Mouse (Mus musculus) frontal cortex, postnatal 25 days (tissue): ENCODE measurements around the gene St3gal4.
A peak's percentile ranks its signal among the peaks of the same experiment; 100 is the strongest.

Source experiments
- DNase-seq, 2 experiments: peaks; one replicate each; pipeline ENCODE4 v3.0.0; 2022; ENCODE audit warnings: low spot score in 2 of 2

Gene St3gal4

DNA sequence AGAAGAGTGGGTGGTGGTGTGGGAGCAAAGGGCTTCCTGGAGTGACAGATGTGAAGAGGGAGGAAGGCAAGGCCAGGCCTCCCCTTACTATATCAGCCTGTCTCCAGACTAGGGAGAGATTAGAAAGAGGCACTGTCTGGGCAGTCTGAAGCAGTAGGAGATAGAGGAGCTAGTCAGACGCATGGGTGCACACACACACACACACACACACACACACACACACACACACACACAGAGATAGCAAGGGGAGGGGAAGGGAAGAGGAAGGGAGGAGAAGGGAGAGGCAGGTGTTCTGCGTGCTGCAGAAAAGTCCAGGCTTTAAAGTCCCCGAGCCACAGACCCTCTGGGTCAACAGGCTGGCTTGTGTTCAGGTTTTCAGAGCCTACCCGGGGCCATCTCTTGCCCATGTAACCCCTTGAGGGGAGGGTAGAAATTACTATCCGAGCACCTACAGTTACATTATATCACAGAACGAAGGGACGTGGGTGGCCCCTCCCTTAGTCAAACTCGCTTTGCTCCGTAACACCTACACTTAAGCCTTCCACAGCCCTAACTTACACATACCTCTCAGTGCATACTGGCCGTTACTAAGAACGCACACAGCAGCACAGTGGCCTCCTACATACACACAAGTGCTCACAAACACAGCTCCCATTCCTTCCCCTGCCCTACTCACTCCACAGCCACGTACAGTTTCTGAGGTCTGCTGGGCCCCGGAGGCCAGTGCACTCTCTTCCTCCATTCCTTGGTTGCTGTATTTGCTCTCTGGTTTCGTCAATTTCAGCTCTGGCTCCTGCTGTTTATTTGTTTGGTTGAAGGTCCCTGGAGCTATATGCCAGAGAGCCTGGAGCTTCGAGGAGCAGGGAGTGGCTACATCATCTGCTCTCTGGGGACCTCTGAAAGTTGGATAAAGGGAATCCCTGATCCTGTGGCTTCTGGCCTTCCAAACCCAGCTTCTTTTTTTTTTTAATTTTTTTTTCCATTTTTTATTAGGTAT, 12.9 kb downstream of the St3gal4 start:
- DNase-seq: peak in 1 of 2 experiments; percentile 3

DNA sequence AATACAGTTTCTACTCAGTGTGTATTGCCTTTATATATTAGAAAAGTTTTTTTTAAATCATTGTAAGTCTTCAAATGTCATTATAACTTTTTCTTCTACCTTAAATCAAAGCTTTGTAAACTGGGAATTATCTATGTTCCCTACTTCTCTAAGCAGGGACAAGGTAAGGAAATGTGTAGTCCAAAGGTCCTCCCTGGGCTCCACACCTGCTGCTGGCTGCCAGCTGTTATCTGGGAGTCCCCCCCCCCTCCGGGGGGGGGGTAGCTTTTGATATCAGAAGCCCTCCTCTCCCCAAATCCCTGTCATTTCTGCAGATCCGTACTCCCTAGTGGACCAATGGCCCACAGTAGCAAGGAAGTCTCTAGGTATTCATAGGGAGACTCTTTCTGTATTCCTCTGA, 13.6 kb downstream of the St3gal4 start:
- DNase-seq: no peak

DNA sequence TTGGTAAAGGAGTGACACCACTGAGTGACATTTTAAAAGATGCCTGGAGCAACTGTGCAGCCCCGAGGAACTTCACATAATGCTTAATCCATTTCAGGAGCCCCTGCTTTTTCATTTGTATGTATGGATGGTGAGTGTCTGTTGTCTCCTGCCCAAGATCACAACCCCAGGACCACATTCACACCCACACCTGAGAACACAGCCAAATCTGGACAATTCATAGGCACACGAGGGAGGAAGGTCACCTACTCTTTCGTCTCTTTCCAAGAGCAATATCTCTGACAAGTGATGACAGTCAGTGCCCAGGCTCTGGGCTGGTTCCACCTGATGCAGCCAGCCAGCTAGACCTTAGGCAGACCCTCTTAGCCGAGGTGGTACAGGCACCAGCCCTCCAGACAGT, 14.4 kb downstream of the St3gal4 start:
- DNase-seq: peak in 1 of 2 experiments; percentile 4

DNA sequence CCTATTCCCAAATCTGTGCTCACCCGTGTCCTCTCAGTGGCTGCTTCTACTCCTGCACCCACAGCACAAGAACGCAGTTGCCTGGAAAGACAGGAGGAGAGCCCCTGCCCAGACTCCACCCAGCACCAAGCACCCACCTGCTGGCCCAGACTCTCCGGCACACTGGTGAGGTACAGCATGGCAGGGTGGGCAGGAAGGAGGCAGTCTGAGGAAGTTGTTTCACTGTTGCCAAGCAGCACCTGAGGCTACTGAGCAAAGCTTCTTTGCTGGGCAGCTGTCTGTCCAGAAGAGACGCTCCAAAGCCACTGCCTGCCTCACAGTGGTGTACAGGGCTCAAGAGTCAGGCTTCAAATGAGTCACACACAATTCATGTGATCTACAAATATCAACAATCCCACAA, 20.3 kb downstream of the St3gal4 start:
- DNase-seq: no peak

DNA sequence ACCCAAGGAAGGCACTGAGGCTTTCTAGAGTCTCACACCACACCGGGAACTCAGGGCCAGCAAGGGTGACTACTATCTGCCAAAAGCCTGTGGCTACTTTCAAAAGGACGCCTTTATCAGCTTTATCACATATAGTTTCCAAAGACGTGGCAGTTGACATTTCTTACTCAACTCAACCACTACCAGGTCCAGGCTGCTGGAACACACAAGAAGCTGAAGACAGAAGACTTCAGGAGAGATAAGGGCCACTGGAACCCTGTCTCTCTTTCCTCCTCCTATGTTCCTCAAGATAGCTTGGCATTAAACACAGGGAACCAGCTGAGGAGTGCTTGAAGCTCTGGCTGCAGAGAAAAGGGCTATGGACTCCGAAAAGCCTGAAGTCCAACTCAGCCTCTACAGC, 21.2 kb downstream of the St3gal4 start:
- DNase-seq: no peak

DNA sequence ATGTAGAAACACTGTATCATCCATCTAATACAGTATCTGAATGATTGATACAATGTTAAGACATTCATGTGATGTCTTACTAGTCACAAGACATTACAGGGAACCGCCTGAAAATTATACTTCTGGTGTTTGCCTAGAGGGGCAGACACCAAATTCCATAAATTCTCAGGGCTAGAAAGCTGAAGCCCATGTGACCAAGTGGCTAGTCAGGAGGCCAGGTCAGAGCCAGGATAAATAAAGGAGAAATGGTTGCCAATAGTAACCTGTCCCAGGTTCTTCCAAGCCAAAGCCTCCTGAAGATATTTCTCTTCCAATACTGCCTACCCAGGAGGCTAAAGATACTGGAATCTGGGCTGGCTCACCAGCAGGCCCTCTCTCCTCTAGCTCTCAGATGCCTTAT, 23.3 kb downstream of the St3gal4 start:
- DNase-seq: no peak

DNA sequence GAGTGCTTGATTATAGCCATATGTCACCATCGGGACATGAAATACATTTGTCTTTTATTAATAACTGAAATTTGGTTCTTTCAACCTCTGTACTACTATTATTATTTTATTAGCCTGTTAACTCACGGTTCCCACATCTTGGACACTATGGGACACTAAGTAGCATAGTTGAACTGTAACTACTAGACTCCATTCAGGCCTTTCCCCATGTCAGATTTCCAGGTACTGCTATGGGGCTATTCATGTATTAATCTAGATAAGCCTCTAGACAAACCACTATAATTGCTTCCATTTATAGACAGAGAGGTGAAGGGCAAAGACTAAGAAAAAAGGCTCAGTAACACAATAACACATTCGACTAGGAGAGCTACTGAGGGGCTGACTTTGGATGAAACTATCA, 25.7 kb downstream of the St3gal4 start:
- DNase-seq: no peak

DNA sequence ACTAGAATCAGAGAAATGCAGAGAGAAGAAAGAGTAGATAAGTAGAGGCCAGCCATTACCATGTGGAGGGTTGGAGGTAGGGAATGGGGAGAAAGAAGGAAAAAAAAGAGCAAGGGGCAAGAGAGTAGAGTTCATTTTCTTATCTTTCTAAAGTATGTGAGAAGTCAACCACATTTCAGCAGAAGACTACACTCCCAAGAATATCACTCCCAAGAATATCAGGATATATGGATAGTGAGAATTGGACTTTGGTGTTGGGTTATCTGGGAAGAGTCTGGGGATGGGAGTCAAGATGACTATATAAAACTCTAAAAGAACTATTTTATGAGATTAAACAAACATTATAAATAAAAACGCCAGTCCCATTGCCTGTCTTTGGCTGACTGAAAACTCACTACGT, 26.2 kb downstream of the St3gal4 start:
- no peak for DNase-seq

DNA sequence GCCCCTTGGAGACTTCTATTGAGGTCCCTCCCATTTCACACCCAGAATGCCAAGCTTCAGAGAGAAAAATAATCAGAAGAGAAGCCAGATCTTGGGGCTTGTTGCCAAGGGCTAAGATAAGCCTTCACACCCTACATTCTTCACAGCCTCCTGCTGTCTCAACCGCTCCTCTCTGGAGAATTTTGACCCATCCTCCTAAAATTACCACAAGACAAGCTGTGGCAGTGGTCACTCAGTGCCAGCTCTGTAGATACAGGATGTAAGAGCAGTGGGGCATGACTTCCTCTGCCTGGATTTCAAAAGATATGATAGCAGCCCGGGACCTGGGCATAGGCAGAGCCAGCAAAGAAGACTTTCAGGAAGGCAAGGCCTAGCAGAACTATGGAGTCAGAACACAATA, 57.6 kb downstream of the St3gal4 start:
- DNase-seq: peak in 1 of 2 experiments; percentile 2

DNA sequence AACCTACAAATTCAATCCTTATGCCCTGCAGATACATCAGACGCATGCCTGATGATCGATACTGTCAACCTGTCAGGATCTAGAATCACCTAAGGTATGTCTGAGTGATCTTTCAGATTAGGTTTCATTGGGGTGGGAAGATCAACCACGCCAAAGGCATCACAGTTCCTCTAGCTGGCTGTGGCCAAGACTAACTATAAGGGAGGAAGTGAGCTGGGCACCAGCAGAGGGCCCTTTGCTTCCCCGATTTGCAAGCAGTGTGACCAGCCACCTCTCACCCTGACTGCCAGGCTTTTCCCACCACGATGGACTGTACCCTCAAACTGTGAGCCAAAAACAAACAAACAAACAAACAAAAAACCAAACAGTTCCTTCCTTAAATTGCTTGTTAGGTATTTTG, 59.2 kb downstream of the St3gal4 start:
- DNase-seq: no peak

DNA sequence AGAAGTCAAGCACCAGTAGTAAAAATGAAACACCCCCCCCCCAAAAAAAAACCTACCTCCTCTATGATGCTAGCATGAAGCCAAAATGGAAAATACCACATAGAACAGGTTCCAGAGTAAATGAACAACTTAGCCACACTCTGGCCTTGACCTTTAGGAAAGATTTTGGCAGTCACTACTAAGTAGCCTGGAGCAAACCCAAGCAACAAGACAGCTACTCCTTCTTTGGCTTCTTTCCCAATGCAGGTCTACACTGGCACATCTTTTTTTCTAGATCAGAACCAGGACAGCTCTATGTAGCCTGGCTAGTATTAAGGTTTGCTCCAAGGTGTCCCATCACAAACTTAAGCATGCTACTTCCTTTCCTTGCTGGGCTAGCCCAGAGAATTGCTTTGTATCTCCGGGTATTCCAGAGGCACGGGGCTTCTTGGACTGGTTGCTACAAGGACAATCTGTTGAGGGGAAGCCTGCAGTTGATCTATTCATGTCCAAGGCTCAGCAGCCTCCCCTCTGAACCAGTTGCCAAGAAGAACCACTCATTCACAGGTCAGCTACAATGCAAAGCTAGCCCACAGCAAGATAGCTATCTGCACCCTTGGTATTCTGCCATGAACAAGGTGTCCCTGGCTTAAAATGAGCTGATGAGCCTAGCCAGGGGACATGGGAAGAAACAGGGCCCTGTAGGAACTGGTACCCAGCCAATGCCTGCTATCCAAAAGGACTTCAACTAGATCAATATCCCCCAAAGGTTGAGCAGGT, 60.3 kb downstream of the St3gal4 start:
- DNase-seq: peak in 1 of 2 experiments; percentile 3

DNA sequence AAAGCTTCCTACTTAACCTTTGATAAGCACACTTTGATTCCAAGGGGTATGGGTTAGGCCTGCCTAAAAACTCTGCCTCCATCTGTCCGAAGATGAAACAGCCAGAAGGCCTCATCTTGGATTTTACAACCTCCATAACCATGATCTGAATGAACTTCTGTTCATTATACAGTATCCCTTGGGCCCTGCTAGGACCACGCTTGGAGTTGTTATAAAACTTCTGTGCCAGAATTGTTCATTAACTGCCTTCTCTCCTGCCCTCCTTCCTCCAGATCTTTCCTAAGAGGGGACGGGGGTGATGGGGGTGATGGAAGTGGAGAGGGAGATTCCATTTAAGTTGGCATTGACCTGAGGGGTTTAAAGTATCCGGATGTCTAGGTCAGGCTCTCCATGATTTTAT, 60.9 kb downstream of the St3gal4 start:
- DNase-seq: peak in 1 of 2 experiments; percentile 0

DNA sequence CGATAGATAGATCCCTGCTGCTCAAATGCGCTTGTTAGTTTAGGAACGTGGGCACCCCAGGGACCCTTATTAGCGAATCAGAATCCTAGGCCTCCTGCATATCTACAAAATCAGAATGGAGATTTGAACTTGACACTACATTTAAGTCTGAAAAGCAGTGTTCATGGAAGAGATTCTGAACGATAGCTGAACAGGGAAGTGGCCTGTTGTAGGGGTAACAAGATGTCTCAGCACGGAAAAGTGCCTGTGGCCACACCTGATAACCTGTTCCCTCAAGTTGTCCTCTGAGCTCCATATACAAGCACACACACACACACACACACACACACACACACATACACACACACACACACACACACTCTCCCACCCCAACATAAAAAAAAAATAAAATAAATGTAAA, 61.4 kb downstream of the St3gal4 start:
- peak in 1 of 2 experiments; percentile 0 for DNase-seq

DNA sequence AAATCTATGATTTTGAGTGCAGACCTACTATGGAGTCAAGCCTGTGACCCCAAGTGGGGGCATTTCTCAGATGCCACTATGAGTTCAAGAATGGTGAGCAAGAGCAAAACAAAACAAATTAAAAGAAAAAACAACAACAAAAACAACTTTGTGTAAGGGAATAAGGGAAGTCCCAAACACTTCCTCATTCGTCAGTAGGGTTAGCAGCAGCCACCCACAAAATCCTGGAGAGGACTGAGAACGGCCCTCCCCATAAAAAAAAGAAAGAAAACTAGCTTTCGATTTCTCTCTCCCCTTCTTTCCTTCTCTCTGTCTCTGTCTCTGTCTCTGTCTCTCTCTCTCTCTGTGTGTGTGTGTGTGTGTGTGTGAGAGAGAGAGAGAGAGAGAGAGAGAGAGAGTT, 62.5 kb downstream of the St3gal4 start:
- DNase-seq: no peak

DNA sequence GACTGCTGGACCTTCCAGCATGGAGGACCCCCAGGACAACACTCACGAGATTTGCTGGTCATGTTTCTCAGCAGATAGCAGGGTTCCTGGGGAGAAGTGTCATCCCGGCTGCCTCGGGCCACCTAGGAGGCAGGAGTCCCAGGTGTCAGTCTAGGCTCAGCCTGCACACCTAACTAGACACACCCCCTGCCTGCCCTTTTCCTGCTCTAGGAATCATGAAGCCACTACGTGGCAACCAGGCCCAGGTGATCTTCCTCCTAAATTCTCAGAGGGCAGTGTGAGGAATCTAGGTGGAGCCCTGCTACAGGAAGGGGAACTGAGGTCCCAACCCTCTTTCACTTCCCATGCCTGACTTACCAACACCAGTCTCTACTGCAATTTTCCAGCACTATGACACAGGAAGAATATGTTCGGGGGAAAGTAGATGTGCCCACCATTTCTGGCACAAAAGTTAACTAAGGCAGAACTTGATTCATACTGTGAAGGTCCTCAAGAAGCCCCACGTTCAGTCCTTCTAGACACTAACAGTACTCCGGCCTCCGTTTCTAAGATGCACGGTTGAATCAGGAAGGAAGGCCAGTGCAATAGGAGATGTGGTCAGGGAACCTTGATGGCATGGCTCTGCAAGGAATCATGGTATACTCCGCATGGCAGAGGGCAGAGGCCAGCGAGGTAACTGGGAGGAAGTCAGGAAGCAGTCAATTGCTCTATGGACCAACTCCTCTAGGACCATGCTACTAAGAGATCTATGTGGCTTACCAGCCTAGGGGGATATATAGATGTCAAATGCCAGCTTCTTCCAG, 63.3 kb downstream of the St3gal4 start:
- DNase-seq: peak in 1 of 2 experiments; percentile 2

DNA sequence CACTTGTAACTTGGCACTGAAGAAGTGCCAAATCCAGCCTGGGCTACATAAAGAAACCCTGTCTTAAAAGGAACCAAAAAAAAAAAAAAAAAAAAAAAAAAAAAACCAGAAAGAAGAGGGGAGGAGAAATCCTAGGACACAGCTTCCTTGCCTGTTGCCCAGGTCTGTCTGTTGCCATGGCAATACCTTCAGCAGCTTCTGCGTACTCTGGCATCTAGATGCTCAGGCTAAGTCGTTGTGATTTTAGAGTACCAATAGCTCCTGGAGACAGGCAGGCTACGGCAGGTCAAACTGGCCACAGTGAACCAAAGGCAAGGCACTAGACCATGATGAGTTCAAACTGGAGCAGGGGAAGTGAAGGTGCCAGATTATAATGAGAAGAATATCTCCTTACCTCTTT, 65.4 kb downstream of the St3gal4 start:
- DNase-seq: peak in 1 of 2 experiments; percentile 3

DNA sequence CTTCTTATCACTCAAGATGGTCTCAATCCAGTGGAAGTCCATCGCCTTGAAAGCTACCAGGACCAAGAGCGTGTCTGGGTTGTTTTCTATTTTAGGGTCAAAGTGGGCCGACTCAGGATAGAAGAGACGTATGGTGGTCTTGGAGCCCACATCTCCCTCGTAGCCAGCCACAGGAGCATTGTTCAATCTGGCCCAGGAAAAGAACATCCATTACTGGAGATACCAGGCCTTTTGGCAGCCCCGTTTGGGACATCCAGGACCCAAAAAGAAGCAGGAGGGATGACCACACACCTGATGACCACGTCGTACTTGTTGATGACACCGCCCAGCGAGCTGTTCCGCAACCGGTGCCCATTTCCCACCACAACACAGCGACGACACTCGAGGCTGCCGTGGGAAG, 66.0 kb downstream of the St3gal4 start:
- DNase-seq: no peak

DNA sequence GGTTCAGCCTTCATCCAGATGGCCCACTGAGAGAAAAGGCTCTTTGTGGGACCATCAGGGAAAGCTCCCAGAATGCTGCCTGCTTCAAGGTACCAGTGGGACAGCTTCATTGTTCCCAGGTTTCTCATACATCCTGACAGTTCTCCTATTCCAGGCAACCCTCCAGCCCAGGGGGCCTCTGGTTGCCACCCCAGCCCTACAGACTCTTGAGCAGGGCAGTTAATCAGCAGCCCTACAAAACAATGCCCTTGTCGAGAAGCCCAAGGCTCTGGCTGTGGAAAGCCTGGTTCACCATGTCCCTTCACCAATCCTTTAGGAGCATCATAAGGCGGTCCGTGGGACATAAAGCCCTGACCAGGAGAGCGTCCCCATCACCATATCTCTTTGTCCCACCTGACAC, 66.4 kb downstream of the St3gal4 start:
- peak in 1 of 2 experiments; percentile 1 for DNase-seq

DNA sequence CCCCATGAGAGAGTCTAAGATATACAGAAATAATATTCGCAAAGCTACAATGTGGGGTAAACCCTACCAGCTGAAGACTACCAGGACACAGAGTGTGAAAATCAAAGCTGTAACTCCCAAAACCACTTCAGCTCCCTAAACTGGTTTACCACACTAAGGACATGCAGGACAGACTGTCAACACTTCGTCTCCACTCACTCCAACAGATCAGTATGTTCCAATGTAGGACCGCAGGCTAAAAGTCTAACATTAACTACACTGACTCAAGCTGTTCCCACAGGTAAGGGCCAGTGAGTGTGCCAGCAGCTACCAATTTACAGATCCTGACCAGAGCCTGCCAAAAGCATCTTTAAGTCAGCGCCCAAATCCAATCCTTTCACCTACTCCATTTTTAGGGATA, 67.4 kb downstream of the St3gal4 start:
- peak in 1 of 2 experiments; percentile 1 for DNase-seq

DNA sequence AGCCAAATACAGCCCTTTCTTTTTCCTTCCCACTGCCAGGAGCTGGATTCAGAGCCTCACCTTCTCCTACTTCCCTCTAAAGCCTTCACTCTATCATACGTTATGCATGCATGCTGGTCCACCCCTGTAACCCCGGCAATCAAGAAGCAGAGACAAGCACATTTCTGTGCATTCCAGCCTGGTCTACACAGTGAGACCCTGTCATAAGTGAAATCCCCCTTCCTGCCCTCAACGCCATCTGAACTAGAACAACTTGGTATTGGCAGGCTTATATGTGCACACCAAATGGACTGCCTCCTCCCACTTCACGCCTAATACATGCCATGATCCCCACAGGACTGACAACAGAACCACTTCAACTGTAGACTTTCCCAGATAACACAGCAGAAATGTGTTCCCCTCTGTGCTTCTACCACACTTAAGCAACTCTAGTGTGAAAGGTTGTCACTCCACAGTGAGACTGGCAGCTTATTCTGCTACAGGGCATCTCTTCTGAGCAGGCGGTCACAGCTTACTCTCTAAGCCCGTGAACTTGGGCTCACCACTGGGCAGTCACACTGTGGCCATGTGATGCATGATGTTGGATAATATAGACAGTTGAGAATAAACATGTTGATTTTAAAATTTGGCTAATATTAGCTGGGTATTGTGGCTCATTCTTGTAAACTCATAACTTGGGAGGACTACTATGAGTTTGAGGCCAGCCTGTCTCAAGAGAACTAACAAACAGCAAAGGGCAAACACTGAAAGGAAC, 68.2 kb downstream of the St3gal4 start:
- no peak for DNase-seq

DNA sequence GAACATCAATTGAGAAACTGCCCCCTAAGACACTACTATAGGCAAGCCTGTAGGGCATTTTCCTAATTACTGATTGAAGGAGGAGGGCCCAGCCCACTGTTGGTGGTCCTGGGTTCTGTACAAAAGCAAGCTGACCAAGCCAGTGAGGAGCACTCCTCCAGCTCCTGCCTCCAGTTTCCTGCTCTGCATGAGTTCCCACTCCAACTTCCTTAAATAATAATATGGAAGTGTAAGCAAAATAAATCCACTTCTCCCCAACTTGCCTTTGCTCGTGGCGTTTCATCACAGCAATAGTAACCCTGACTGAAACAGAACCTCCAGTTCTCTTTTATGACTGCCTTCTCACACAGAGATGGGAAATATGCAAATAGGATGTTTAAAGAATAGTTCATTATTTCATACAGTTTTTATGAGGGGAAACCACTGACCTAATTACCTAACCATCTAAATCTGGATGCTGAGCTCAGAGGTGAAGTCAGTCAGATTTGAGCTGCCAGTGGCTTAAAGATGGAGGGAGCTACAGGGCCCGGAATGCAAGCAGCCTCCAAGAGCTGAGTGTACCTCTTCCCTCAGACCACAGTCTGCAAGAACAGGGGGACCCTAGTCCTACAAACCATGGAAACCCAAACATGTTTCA, 69.1 kb downstream of the St3gal4 start:
- no peak for DNase-seq
